Mouse (Mus musculus) CH12.LX (cell line): ENCODE measurements at regions not wholly inside any gene's neighbourhood (a gene's known extent, or its start where the extent isn't known, plus 50 kb on each side); places are given as distances from the start of the nearest gene placed in this dataset.

ENCODE experiments used
- DNase-seq: peaks from one replicate; pipeline ENCODE4 v3.0.0-alpha.2; 2013; ENCODE audit errors: extremely low read depth
- H3K27ac ChIP-seq: 2 replicates; pipeline ENCODE4 v1.5.1; 2012; ENCODE audit warnings: low read depth, mild to moderate bottlenecking, control low read depth, moderate library complexity; ENCODE audit not compliant: insufficient read depth
- H3K27me3 ChIP-seq: replicated peaks from 2 replicates; pipeline ENCODE3; 2012; ENCODE audit warnings: inconsistent platforms
- H3K36me3 ChIP-seq, 2 experiments: replicated peaks in 1 of 2; 2 replicates each; pipeline versions ENCODE3 to v1.6.1; 2012; ENCODE audit warnings: inconsistent platforms in 1 of 2, low read length in 1 of 2, mild to moderate bottlenecking in 1 of 2, mixed read lengths in 1 of 2, moderate library complexity in 1 of 2; ENCODE audit not compliant: control insufficient read depth in 1 of 2, insufficient read depth in 1 of 2
- H3K4me1 ChIP-seq, 2 experiments: 2 replicates each; pipeline ENCODE4 v1.6.1; 2012; ENCODE audit warnings: inconsistent platforms in 1 of 2, moderate library complexity in 1 of 2; ENCODE audit not compliant: insufficient read depth in 2 of 2, control insufficient read depth in 1 of 2
- H3K4me2 ChIP-seq: 2 replicates; pipeline ENCODE4 v1.6.1; 2012; ENCODE audit warnings: low read depth, mild to moderate bottlenecking, control low read depth; ENCODE audit not compliant: poor library complexity, insufficient read depth, severe bottlenecking
- H3K4me3 ChIP-seq, 3 experiments: fragments of 150-350 bp in 1 of 3; sonication (generic) in 1 of 3; replicated peaks in 1 of 3; 2 replicates each; pipeline versions ENCODE3 to v1.5.1; 2011 to 2012; ENCODE audit warnings: low read depth in 2 of 3, low read length in 2 of 3, mild to moderate bottlenecking in 2 of 3, moderate library complexity in 2 of 3, control low read depth in 1 of 3, improper control_type of control experiment in 1 of 3, inconsistent platforms in 1 of 3, mixed read lengths in 1 of 3; ENCODE audit not compliant: poor library complexity in 1 of 3
- H3K79me2 ChIP-seq: replicated peaks from 2 replicates; pipeline ENCODE4 v1.6.1; 2012; ENCODE audit warnings: mild to moderate bottlenecking, moderate library complexity; ENCODE audit not compliant: control insufficient read depth, poor library complexity, insufficient read depth, severe bottlenecking; ENCODE audit errors: extremely low read depth
- H3K9ac ChIP-seq: 2 replicates; pipeline ENCODE4 v1.6.1; 2012; ENCODE audit warnings: low read depth, mild to moderate bottlenecking, control low read depth, moderate library complexity; ENCODE audit not compliant: insufficient read depth
- H3K9me3 ChIP-seq: replicated peaks from 2 replicates; pipeline ENCODE3; 2012; ENCODE audit warnings: low read length, inconsistent platforms, mixed read lengths
- CTCF ChIP-seq, 2 experiments: IDR thresholded peaks in 1 of 2; conservative IDR thresholded peaks in 1 of 2; 2 replicates each; pipeline ENCODE4 v1.5.1; 2011 to 2012; ENCODE audit warnings: low read depth in 2 of 2, low read length in 2 of 2, improper control_type of control experiment in 1 of 2, inconsistent platforms in 1 of 2, mild to moderate bottlenecking in 1 of 2, moderate library complexity in 1 of 2
- EP300 ChIP-seq: IDR thresholded peaks from 2 replicates; pipeline ENCODE4 v1.6.1; 2011; ENCODE audit warnings: low read length, improper control_type of control experiment
- GABPA ChIP-seq: IDR thresholded peaks from 2 replicates; pipeline ENCODE4 v1.6.1; 2012; ENCODE audit warnings: low read depth, low read length, improper control_type of control experiment, inconsistent platforms; ENCODE audit not compliant: insufficient replicate concordance
- HCFC1 ChIP-seq: IDR thresholded peaks from 2 replicates; pipeline ENCODE4 v1.6.1; 2012; ENCODE audit warnings: low read depth, mild to moderate bottlenecking, inconsistent platforms, low read length, improper control_type of control experiment
- JUN ChIP-seq: IDR thresholded peaks from 2 replicates; pipeline ENCODE4 v1.6.1; 2011; ENCODE audit warnings: low read depth, mild to moderate bottlenecking, low read length, improper control_type of control experiment, moderate library complexity; ENCODE audit not compliant: insufficient read depth
- KAT2A ChIP-seq: IDR thresholded peaks from 2 replicates; pipeline ENCODE4 v1.6.1; 2012; ENCODE audit warnings: low read length, improper control_type of control experiment, inconsistent platforms; ENCODE audit not compliant: insufficient replicate concordance
- MAX ChIP-seq: IDR thresholded peaks from 2 replicates; pipeline ENCODE4 v1.6.1; 2011; ENCODE audit warnings: low read length, improper control_type of control experiment
- MXI1 ChIP-seq: IDR thresholded peaks from 2 replicates; pipeline ENCODE4 v1.6.1; 2011; ENCODE audit warnings: mild to moderate bottlenecking, low read depth, low read length, improper control_type of control experiment
- MYC ChIP-seq: IDR thresholded peaks from 2 replicates; pipeline ENCODE4 v1.6.1; 2011; ENCODE audit warnings: low read depth, mild to moderate bottlenecking, improper control_type of control experiment, low read length
- NELFE ChIP-seq: IDR thresholded peaks from 2 replicates; pipeline ENCODE4 v1.6.1; 2011; ENCODE audit warnings: low read depth, low read length, improper control_type of control experiment
- PAX5 ChIP-seq: IDR thresholded peaks from 2 replicates; pipeline ENCODE4 v1.6.1; 2012; ENCODE audit warnings: low read length, inconsistent platforms, mixed read lengths
- RAD21 ChIP-seq: IDR thresholded peaks from 2 replicates; pipeline ENCODE4 v1.6.1; 2011; ENCODE audit warnings: low read depth, mild to moderate bottlenecking, low read length, improper control_type of control experiment, moderate library complexity
- SIN3A ChIP-seq: IDR thresholded peaks from 2 replicates; pipeline ENCODE4 v1.6.1; 2012; ENCODE audit warnings: low read length, improper control_type of control experiment, inconsistent platforms
- SMC3 ChIP-seq: IDR thresholded peaks from 2 replicates; pipeline ENCODE4 v1.6.1; 2011; ENCODE audit warnings: low read depth, low read length, improper control_type of control experiment
- TCF12 ChIP-seq: IDR thresholded peaks from 2 replicates; pipeline ENCODE4 v1.6.1; 2014; ENCODE audit warnings: low read depth, mild to moderate bottlenecking, inconsistent platforms, low read length, improper control_type of control experiment
- ZKSCAN1 ChIP-seq: IDR thresholded peaks from 2 replicates; pipeline ENCODE4 v1.6.1; 2012; ENCODE audit warnings: low read depth, inconsistent platforms, low read length, improper control_type of control experiment, borderline replicate concordance
- ZMIZ1 ChIP-seq: IDR thresholded peaks from 2 replicates; pipeline ENCODE4 v1.6.1; 2012; ENCODE audit warnings: low read depth, mild to moderate bottlenecking, inconsistent platforms, low read length, improper control_type of control experiment
- ZNF384 ChIP-seq: IDR thresholded peaks from 2 replicates; pipeline ENCODE4 v1.6.1; 2012; ENCODE audit warnings: low read depth, low read length, improper control_type of control experiment, inconsistent platforms
- dilution Hi-C: fragments of 300-500 bp; cut with MboI; formaldehyde crosslinking; loops from 2 replicates; pipeline ENCODE4 v1.14.3; 2020; ENCODE audit warnings: low sequenced_read_pairs; ENCODE audit not compliant: extremely low pct_unique_long_range_greater_than_20kb, extremely low pct_ligation_motif_present
- in situ Hi-C: fragments of 300-500 bp; cut with MboI; formaldehyde crosslinking; loops from 3 replicates; pipeline ENCODE4 v1.14.3; 2019; ENCODE audit warnings: low sequenced_read_pairs, low pct_ligation_motif_present, low pct_unique_long_range_greater_than_20kb, mixed read lengths

- peaks cover 74% of the 10 kb centered on the region for H3K27me3 ChIP-seq
- H3K79me2 ChIP-seq = no peaks in the 10 kb centered on the region
- H3K36me3 ChIP-seq = no peaks in the 10 kb centered on the region
- no peak for DNase-seq
- H3K9me3 ChIP-seq = no peaks in the 10 kb centered on the region
- H3K4me2 ChIP-seq = no peak overlapping the region
- no peak overlapping the region for H3K4me3 ChIP-seq
- no peak overlapping the region for H3K27ac ChIP-seq
- no peak overlapping the region for H3K9ac ChIP-seq
- TF ChIP-seq NELFE (no peak), MXI1 (no peak), PAX5 (no peak), EP300 (no peak), ZKSCAN1 (no peak), HCFC1 (no peak), GABPA (no peak), ZNF384 (no peak), JUN (no peak), SMC3 (no peak), KAT2A (no peak), RAD21 (no peak)
- dilution Hi-C loops = no loop called here
- in situ Hi-C loops = no loop called here
- H3K4me1 ChIP-seq = peaks cover 0 to 3% of the 10 kb centered on the region in 2 experiments; a peak in 2 of 4 replicates
Observed at GRCm38 (mm10) chr12:112350733-112351132, 138.5 kb upstream of the A530016L24Rik start.

- Histone ChIP-seq H3K4me2 (no peak overlapping the region), H3K27ac (no peak overlapping the region), H3K27me3 (peaks cover 62% of the 10 kb centered on the region), H3K9me3 (peaks cover 16% of the 10 kb centered on the region), H3K9ac (no peak overlapping the region), H3K4me3 (no peak overlapping the region), H3K4me1 (no peaks in the 10 kb centered on the region), H3K79me2 (no peaks in the 10 kb centered on the region), H3K36me3 (no peaks in the 10 kb centered on the region)
- in situ Hi-C loops = no loop called here
- dilution Hi-C loops = no loop called here
- TF ChIP-seq MYC (no peak), CTCF (conservative IDR thresholded peaks at IDR 0.05 in 1 of 2, IDR thresholded peaks at IDR 0.05 in 1 of 2; ENCODE audit: low read depth in 2 of 2, low read length in 2 of 2) (no peak)
- DNase-seq = no peak
Observed at GRCm38 (mm10) chr12:112363349-112363748, 125.9 kb upstream of the A530016L24Rik start.

GRCm38 (mm10) chr12:112367221-112367620, 122.0 kb upstream of the A530016L24Rik start:
- Histone ChIP-seq H3K9ac (no peak overlapping the region), H3K4me2 (no peak overlapping the region), H3K4me1 (no peaks in the 10 kb centered on the region), H3K9me3 (peaks cover 16% of the 10 kb centered on the region), H3K79me2 (no peaks in the 10 kb centered on the region), H3K4me3 (no peak overlapping the region), H3K27me3 (peaks cover 75% of the 10 kb centered on the region), H3K27ac (no peak overlapping the region), H3K36me3 (no peaks in the 10 kb centered on the region)
- in situ Hi-C loops (no loop called here), dilution Hi-C loops (no loop called here)
- TF ChIP-seq SMC3 (no peak), SIN3A (no peak), ZMIZ1 (no peak), NELFE (no peak), CTCF (conservative IDR thresholded peaks at IDR 0.05 in 1 of 2, IDR thresholded peaks at IDR 0.05 in 1 of 2; ENCODE audit: low read depth in 2 of 2, low read length in 2 of 2) (no peak), TCF12 (no peak), PAX5 (no peak), ZKSCAN1 (no peak), MAX (no peak), HCFC1 (no peak), KAT2A (no peak)
- DNase-seq = no peak
